Mouse (Mus musculus): ENCODE data around the gene Cela2a.

Cela2a gene

DNA sequence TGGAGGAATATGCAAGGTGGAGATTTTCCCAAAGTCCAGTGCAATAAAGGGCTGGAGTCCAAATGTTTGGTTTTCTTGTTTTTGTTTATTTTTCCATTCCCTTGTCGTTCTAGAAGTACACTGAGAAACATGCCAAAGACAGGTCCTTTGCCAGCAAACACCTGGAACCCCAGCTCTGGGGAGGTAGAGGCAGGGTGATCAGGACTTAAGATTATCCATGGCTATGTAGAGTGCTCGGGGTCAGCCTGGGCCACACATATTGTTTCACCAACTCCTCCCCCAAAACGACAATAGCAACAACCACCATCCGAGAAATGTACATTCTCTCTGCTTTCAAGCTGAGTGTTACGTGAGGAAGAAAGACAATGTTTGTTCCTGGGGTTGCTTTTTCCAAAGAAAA is at the start of gene Cela2a:
Cela2a (minus strand) TSS at position 101 of the 400 bp plus-strand sequence.
- DNase-seq (ENCODE audit: low spot score in 2 of 2): no peak

DNA sequence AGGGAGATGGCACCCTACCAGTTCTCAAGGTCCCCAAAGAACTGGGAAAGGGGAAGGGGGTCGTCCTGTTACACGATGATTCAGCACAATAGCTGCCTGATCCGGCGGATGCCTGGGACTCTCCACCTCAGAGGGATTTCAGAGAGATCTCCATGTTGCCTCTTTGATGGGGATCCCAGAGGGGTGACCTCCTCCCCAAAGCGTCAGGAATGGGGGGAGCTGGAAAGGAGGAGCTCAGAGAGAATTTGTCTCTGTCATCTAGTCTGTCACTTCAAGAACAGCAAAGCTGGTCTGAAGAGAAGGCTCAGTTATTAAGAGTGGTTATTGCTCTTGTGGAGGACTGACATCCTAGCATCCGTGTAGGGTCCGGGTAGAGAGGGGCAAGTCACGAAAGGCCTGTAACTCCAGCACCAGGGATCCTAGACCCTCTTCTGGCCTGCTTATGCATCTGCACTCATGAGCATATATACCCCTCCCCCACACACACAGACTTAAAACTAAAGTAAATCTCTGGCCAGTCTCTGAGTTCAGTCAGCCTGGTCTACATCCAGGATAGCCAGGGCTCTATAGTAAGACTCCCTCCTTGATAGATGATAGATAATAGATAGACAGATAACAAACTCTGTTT is 49.6 kb upstream of the Cela2a start:
- DNase-seq (ENCODE audit: low spot score in 2 of 2): no peak

DNA sequence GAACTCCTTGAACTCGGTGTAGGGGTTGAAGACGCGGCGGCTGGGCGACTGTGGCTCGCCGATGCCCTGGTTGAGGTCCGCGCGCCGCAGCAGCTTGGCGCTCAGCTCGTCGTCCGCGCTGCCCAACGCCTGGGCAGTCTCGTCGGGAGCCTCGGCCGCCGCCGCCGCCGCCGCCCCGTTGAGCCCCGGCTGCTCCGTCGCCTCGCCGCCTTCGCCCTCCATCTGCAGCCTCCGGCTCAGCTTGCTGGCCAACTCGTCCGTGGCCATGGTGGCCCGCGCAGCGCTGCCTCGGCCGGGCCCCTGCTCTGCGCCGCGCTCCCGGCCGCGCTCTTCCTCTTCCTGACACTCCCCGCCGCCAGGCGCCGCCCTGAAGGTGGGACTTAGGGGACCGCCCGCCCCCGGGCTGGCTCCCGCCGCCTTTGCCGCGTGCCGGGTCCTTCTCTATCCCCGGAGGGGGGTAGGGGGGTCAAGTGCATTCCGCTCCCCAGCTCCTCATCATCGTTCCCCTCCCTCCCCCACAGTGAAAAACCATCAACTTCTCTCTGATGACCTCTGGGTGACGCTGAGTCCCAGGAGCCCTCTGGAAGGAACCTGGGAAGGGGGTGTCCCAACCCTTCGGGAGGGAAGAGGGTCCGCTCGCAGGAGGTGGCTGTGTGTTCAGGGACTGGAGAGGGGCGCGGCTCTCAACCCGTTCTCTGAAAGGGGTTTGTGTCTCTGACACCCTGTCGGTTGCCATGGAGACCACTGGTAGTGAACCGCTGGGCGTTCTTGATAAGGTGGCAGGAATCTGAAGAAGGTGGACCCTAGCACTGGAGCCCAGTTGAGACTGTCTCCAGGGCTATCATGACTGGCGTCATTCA is 48.9 kb upstream of the Cela2a start, which contains the start of gene Efhd2:
Efhd2 (minus strand) TSS at position 320 of the 860 bp plus-strand sequence.
- DNase-seq (ENCODE audit: low spot score in 2 of 2): peak; percentile 70 to 73

DNA sequence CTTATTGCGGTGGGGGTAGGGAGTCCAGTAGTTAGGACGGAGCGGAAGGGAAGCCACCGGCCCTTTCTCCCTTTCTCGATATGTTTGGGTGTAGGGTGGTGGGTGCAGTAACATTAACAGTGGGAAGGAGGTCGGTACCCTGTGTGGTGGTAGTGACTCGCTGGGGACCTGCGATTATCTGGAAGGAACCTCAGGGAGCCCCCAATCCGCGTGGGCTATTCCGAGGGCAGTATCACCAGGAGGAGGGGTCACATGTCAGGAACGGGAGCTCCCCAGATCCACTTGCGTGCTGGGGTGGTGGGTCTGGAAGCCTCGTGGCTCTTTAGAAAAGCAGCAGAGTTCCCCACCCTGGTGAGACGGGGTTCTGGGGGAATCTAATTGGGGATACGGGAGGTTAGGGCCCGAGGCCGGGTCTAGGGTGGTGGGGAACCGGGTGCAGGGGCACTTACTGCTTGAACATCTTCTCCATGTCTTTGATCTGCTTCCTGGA is 48.2 kb upstream of the Cela2a start:
- no peak for DNase-seq (ENCODE audit: low spot score in 2 of 2)

DNA sequence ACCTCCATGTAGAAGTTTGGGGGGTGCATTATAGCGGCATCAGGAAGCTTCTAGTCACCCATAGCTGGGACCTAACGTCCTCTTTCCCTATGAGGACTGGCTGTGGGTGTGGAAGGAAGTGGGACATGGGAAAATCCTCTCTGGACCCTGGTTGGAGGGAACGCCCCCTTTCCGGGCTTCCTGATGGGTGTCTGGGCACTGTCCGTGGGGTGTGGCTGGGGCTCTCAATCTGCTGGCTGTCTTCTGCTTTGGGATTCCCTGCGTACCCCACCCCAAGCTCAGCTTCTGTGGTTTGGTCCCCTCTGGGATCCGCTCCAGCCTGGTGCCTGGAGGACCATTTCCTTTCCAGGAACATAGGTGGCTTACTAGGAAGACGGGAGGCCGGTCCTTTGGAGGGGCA is 47.0 kb upstream of the Cela2a start:
- no peak for DNase-seq (ENCODE audit: low spot score in 2 of 2)

DNA sequence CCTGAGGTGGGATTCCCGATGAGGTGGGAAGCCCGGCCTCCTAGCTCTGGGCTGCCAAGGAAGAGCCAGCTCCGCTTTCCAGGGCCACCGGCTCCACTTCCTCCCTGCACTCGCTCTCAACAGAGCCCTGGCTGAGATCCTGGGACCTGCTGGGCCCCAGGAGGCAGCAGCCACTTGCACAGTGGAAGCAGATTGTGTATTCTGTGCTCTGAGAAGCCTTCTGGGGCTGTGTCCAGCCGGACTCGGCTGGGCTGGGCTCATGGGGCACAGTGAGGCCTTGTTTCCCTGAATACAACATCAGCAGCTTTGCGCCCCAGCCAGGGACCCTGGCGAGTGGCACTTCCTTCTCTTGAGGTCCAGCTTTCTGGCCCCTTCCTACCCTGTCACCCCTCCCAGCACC is 45.9 kb upstream of the Cela2a start:
- no peak for DNase-seq (ENCODE audit: low spot score in 2 of 2)

DNA sequence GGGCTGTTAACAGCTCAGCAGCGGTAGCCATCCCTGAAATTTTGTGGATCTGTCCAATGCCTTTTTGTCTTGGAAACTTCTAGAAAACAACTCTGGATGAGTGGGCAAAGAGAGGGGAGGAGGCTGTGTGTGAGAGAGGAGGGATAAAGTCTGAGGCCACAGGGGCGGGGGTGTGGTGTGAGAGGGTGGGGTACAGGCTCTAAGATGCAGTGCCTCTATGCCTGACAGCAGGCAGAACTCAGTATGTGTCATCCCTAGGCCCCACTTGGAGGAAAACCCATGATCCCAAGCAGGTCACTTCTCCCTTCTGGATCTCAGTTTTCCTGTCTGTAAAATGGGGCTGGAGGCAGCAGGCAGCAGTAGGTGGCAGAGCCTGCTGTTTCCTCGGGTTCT is 45.4 kb upstream of the Cela2a start:
- DNase-seq (ENCODE audit: low spot score in 2 of 2): no peak

DNA sequence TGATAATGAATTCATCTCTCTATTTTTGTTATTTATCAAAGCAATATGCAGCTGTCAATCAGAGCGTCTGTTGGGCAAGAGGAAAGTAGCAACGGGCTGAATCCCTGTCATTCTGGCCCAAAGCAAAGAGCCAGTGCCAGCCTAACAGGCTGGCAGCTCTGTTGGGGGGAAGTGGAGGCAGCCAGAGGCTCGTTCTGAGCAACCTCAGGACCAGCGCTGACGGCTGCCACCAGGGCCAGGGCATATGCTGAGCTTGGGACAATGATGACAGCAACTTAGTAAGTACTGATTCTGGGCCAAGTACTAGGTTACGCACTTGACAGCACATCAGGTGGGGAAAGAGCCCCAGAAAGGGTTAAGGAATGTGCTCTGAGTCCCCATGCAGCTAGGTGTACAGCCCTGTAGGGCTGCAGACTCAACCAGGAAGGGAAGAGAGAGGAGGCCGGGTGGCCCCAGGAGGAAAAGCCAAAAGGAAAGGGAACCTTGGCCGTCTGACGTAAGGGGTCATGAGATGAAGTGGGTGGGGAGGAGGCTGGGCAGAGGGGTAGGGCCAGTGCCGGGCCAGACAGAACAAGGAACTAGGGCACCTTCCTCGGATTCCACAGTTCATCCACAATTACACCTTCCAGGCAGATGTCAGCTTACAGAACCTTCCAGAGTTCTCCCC is 44.8 kb upstream of the Cela2a start:
- no peak for DNase-seq (ENCODE audit: low spot score in 2 of 2)

DNA sequence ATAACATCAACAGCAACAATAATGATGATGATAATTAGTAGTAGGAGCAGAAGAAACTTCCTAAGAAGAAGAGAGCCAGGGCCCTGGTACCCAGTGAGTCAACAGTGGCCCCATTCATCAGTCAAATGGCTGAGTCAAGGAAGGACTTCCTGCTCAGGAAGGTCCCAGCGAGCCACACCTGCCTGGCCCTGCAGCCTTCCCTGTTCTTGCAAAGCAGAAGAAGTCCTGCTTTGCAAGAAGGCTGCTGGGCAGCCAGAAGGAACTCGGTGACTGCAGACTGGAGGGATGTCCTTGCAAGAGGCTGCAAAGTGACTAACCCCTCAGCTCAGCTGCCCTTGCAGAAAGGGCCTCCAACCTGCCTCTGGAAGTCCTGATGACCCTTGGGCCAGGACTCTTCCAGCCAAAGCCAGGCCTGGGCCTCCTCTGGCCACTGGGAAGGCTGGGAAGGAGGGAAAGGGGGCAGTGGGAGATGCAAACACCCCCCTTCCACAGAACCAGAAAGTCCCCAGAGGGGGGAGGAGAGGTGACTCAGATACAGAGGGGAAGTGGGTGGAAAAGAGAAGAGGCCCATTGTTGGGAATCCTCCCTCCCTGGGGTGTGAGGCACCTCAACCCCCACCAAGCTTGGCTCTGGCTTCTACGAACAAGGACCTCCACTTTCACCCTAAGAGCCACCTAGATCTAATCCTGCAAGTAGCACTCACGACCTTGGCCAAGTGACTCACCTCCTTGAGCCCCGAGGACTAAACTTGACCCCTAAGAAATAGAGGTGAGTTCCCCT is 43.7 kb upstream of the Cela2a start:
- DNase-seq (ENCODE audit: low spot score in 2 of 2): no peak

DNA sequence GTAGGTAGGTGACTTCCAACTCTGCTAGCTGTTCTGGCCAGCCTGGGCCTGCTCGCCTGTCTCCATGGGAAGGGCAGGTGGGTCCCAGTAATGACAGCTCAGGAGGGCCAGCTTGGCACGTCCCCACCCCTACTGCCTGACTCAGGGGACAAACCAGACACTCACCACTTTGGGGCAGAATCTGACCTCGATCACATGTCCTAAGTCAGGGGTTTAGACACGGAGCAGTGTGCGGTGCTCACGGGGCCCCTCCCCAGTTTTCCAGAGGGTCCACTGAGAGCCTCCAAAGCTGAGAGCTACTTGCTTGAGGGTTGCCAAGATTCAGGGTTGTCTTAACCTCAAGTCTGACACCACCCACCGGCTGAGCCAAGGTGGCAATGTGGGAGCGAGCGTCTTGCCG is 42.1 kb upstream of the Cela2a start:
- no peak for DNase-seq (ENCODE audit: low spot score in 2 of 2)

DNA sequence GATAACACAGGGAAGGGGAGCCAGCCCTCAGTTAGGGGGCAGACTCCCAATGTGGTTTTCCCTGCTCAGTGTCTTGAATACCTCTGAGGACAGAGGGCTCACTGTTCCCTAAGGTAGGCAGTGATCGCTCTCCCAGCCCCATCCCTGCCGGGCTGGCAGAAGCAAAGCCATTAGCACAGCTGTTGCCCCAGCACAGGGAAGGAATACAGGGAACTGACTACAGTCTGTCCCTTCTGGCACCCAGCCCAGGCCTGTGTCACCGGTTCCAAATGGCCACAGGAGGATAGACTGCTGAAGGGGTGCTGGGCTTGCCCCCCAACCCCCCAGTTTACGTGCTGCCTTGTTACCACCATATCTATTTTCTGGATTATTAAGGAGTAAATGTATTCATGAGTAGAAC is 41.5 kb upstream of the Cela2a start:
- no peak for DNase-seq (ENCODE audit: low spot score in 2 of 2)

DNA sequence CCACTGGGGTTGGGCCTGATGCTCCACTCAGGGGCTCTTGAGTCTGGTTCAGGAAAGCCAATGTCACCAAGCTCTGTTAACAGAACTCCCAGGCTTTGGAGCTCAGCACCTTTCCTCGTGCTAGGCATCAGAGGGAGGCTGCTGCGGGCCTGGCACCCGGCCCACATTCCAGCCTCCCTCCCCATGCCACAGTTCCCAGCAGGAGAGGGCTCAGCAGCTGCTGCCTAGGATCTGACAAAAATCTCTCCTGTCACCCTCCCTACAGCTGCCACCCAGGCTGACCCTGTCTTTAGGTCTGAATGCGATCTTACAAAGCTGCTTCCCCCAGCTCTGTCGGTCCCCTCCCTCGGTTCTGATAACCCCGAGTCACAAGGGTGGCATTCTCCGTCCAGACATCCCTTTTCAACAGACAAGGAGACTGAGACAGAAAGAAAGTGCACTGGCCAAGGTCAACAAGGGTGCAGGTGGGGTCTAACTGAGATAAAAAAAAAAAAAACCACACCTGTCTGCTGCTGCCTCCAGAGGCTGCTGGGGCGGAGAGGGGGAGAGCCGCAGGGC is 41.1 kb upstream of the Cela2a start:
- DNase-seq (ENCODE audit: low spot score in 2 of 2): no peak

DNA sequence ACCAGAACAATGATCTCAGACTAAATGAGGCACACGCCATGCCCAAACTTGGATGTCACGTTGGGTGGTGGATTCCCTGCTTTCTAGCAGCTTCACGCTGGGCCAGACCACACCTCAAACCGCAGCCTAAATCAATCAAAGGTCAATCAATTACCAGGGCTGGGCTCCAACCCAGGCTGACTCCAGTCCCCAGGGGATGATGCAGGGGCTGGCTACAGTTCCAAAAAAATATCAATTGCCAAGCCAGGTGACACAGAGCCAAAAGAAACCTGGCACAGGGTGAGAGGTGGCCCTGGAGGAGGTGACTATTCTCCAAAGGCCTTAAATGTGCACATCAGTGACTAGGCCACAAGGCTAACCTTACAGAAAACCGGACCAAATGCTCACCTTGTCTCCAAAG is 39.6 kb upstream of the Cela2a start:
- DNase-seq (ENCODE audit: low spot score in 2 of 2): no peak

DNA sequence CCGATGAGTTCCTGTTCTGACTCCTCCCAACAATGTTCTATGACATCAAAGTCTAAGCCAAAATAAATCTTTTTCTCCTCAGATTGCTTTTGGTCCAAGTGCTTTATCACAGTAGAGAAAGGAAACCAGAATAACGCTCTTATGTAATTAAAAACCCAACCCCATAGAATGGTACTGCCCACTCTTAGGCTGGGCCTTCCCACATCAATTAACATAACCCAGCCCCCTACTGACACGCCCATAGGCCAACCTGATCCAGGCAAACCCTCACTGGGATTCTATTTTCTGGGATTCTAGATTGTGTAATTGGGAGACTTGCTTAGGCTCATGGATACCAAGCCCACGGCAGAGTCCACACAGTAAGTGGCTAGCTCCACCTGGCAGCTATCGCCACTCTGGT is 39.0 kb upstream of the Cela2a start:
- no peak for DNase-seq (ENCODE audit: low spot score in 2 of 2)

DNA sequence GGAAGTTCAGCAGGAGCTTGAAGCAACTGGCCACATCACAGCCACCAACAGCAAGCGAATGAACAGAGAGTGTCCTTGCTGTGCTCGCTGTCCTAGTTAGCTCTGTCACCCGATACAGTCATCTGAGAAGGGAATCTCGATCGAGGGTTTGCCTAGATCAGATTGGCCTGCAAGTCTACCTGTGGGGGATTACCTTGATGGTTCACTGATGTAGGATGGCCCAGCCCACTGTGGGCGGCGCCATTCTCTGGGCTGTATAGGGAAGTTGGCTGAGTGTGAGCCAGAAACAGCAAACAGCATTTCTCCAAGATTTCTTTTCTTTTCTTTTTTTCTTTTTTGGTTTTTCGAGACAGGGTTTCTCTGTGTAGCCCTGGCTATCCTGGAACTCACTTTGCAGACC is 38.5 kb upstream of the Cela2a start:
- no peak for DNase-seq (ENCODE audit: low spot score in 2 of 2)

DNA sequence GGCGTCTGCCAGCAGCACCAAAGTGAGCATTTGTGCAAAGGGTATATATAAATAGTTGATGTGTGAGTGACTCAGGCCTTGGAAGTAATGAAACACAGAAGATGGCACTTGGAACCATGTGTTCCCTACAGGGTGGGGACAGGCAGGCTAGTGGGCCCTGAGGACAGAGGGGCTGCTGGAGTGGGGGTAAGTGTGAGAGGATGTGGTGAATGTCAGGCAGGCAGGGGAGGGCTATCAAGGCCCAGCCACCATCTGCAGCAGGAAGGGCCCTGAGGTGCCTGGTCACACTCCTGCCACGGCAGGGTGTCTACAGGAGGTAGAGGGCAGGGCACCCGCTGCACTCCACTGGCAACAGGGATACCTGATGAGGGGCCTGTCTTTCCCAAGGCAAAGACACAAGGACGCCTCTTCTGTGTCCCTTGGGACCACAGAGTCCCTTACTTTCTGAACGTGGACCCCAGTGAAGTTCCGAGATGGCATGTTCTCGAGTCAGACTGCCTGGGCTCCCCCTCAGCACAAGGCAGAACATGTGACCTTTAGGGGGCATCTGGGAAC is 37.8 kb upstream of the Cela2a start:
- DNase-seq (ENCODE audit: low spot score in 2 of 2): peak; percentile 59 to 78

DNA sequence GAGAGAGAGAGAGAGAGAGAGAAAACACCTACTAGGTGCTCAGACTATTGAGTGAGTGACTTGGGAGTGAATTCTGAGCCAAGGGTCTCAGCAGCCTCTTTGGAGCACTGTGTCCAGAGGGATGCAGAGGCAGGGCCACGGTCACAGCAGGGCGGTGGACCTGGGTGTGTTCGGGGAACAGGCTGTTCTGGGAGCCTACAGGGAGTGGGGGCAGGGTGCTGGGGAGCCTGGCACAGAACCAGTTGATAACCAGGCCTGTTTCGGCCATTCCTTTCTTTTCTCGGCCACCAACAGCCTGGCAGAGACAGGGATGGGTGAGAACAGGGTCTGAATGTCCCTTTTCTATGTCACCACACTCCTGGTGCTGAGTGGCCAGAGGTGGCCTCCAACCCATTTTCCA is 36.9 kb upstream of the Cela2a start:
- DNase-seq (ENCODE audit: low spot score in 2 of 2): no peak

DNA sequence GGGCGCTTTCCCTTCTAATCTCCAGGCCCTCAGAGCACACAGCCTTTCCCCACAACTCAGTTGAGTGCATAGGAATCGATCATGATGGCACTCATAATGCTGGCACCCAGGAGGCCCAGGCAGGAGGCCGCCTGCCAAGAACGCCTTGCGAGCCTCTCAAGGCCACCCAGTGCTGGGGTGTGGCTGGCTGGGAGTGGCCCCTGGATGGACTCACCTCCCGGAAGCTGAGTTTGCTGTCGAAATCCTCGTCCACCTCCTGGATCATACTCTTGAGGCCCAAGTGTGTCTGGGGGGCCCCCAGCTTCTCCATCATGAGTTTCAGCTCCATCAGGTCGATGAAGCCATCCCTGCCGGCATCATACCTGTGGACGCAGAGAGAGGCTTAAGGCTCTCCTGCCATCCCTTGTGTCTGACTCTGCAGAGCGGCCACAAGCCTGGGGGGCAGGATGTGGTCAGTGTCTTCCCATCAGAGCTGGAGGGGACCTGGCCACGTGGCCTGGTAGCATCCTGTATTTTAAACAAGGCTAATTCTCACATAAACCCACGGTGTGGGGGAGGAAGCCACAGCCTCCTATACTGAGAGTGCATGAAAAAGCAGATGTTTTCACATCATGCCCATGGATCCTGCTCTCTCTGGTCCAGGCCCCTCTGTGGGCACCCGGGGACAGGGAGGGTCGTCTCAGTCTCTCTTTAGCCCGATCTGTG is 35.8 kb upstream of the Cela2a start:
- peak; percentile 77 to 86 for DNase-seq (ENCODE audit: low spot score in 2 of 2)

DNA sequence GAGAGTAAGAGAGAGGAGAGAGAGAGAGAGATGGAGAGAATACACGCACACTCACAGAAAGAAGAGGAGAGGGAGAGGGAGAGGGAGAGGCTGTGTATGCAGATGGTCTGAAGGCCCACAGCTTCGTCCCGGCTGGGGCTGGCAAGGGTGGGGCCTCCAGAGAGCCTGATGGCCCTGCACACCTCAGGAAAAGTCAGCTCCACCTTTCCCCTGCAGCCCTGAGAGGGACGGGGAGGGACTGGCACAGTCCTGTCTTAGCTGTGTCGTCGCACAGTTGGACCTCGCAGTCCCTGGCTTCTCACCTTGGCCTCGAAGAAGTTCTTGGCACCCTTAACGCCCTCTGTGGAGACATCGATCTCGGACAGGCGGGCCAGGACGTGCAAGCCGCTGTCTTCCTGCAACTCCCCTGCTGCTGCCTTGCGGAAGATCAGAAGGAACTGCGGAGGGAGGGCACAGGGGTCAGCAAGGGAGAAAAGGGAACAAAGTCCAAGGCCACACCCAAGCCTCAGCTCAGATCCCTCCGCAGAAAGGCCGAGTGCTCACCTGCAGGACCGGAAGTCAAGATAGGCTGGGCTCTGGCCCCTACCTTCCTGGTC is 34.4 kb upstream of the Cela2a start:
- no peak for DNase-seq (ENCODE audit: low spot score in 2 of 2)

DNA sequence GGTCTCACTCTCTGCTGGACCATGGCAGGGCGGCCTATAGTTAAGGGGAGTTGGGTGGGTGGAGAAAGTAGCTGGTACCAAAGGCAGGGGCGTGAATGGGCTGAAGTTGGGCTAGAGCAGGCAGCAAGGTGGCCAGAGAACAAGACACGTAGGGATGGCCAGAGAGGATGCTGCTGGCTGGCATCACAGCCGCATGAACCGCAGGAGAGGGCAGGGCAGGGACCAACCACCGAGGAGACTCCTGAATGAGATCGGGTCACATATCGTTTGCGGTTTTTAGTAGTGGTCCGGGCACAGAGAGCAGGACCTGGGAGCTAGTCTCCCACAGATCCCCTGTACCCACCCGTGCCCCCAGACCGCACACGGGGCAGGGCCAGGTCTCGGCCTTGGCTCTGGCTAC is 33.4 kb upstream of the Cela2a start:
- no peak for DNase-seq (ENCODE audit: low spot score in 2 of 2)
